Mouse (Mus musculus) liver, embryonic 15.5 days (tissue): ENCODE measurements around the gene Gm20696. TPM values are rescaled to one million over a fixed set of nuclear protein-coding genes. Genes with fewer than 3 reads are reported as not detected.

Experiments used
- ATAC-seq: fragments of 200-750 bp; cut with Nextera tagmentation; 2 replicates; pipeline ENCODE4 v1.8.0; 2017; ENCODE audit warnings: moderate number of reproducible peaks, mild to moderate bottlenecking, moderate library complexity; ENCODE audit not compliant: insufficient read depth
- H3K27ac ChIP-seq: fragments of 300-500 bp; sonication (generic); replicated peaks from 2 replicates; pipeline ENCODE4 v1.5.1; 2015; ENCODE audit warnings: mild to moderate bottlenecking, inconsistent platforms
- H3K27me3 ChIP-seq: fragments of 300-500 bp; sonication (generic); 2 replicates; pipeline ENCODE4 v1.6.1; 2015; ENCODE audit warnings: mild to moderate bottlenecking, inconsistent platforms
- H3K36me3 ChIP-seq: fragments of 300-500 bp; sonication (generic); replicated peaks from 2 replicates; pipeline ENCODE4 v1.6.1; 2015; ENCODE audit warnings: moderate library complexity, mild to moderate bottlenecking, inconsistent platforms
- H3K4me1 ChIP-seq: fragments of 300-500 bp; sonication (generic); replicated peaks from 2 replicates; pipeline ENCODE4 v1.6.1; 2015; ENCODE audit warnings: inconsistent platforms
- H3K4me2 ChIP-seq: fragments of 300-500 bp; sonication (generic); 2 replicates; pipeline ENCODE4 v1.6.1; 2015; ENCODE audit warnings: moderate library complexity, mild to moderate bottlenecking, inconsistent platforms
- H3K4me3 ChIP-seq: fragments of 300-500 bp; sonication (generic); replicated peaks from 2 replicates; pipeline ENCODE4 v1.5.1; 2015; ENCODE audit warnings: mild to moderate bottlenecking, inconsistent platforms
- H3K9ac ChIP-seq: fragments of 300-500 bp; sonication (generic); 2 replicates; pipeline ENCODE4 v1.6.1; 2015; ENCODE audit warnings: moderate library complexity, mild to moderate bottlenecking, inconsistent platforms
- H3K9me3 ChIP-seq: fragments of 300-500 bp; sonication (generic); replicated peaks from 2 replicates; pipeline ENCODE4 v1.6.1; 2016; ENCODE audit warnings: inconsistent platforms
- WGBS: fragments of 180-500 bp; shearing (Covaris S2); methylation state at CpG from one replicate; pipeline ENCODE4 v1.1.7; 2015; ENCODE audit warnings: mixed read lengths; ENCODE audit not compliant: insufficient replicate concordance; 5-methylcytosine and 5-hydroxymethylcytosine counted together
- polyA plus RNA-seq: library from polyadenylated mRNA; unstranded; fragments of >200 nt; fragmentation: Nextera tagmentation; extraction: Ambion mirVana; gene quantifications from 2 replicates; pipeline ENCODE4 v1.2.1, GENCODE M21; 2015

Gm20696 gene
- polyA plus RNA-seq, 1 experiment from 2014 or later = 0.75 TPM

- 60% methylated on average over 2 of the region's 2 CpGs for WGBS
- no peak for ATAC-seq
- H3K27me3 ChIP-seq = no peaks in the 10 kb centered on the region
Observed at GRCm38 (mm10) chr6:99353441-99353840, 313.2 kb downstream of the Gm20696 start.

GRCm38 (mm10) chr6:99350566-99350965, 316.0 kb downstream of the Gm20696 start:
- Histone ChIP-seq H3K4me1 (peaks cover 8% of the 10 kb centered on the region), H3K27me3 (no peaks in the 10 kb centered on the region), H3K36me3 (no peaks in the 10 kb centered on the region), H3K9me3 (no peaks in the 10 kb centered on the region), H3K27ac (no peak overlapping the region), H3K4me2 (0 out of 2 replicates have a peak overlapping the region, but pooled peaks have one; percentile 19), H3K9ac (no peak overlapping the region), H3K4me3 (no peak overlapping the region)
- WGBS = 41% methylated on average over 3 of the region's 3 CpGs
- ATAC-seq = peak; percentile 52; the same call in 1 of the 2 replicates

More at GRCm38 (mm10) chr6:99353441-99353840, 313.2 kb downstream of the Gm20696 start:
- no peak overlapping the region for H3K9ac ChIP-seq
- no peak overlapping the region for H3K27ac ChIP-seq
- no peak overlapping the region for H3K4me2 ChIP-seq
- no peaks in the 10 kb centered on the region for H3K36me3 ChIP-seq
- no peak overlapping the region for H3K4me3 ChIP-seq
- H3K4me1 ChIP-seq = peaks cover 8% of the 10 kb centered on the region
- no peaks in the 10 kb centered on the region for H3K9me3 ChIP-seq

- ATAC-seq = peak; percentile 76
- Histone ChIP-seq H3K4me1 (peaks cover 8% of the 10 kb centered on the region), H3K27ac (no peak overlapping the region), H3K9ac (no peak overlapping the region), H3K36me3 (no peaks in the 10 kb centered on the region), H3K4me2 (0 out of 2 replicates have a peak overlapping the region, but pooled peaks have one; percentile 19), H3K9me3 (no peaks in the 10 kb centered on the region), H3K4me3 (no peak overlapping the region), H3K27me3 (no peaks in the 10 kb centered on the region)
- WGBS = 33% methylated on average over 5 of the region's 5 CpGs
Observed at GRCm38 (mm10) chr6:99350156-99350555, 316.4 kb downstream of the Gm20696 start.

GRCm38 (mm10) chr6:99347836-99348235, 318.8 kb downstream of the Gm20696 start:
- no peak for ATAC-seq
- 77% methylated on average over 10 of the region's 10 CpGs for WGBS
- Histone ChIP-seq H3K27me3 (no peaks in the 10 kb centered on the region), H3K36me3 (no peaks in the 10 kb centered on the region), H3K4me2 (no peak overlapping the region), H3K4me1 (peaks cover 8% of the 10 kb centered on the region), H3K9me3 (no peaks in the 10 kb centered on the region), H3K4me3 (no peak overlapping the region), H3K9ac (no peak overlapping the region), H3K27ac (no peak overlapping the region)

GRCm38 (mm10) chr6:99344966-99345365, 321.6 kb downstream of the Gm20696 start:
- Histone ChIP-seq H3K9ac (no peak overlapping the region), H3K27ac (no peak overlapping the region), H3K36me3 (no peaks in the 10 kb centered on the region), H3K4me2 (no peak overlapping the region), H3K4me3 (no peak overlapping the region), H3K9me3 (no peaks in the 10 kb centered on the region), H3K4me1 (no peaks in the 10 kb centered on the region; the same call in 1 of the 2 replicates), H3K27me3 (no peaks in the 10 kb centered on the region)
- ATAC-seq = no peak
- 69% methylated on average over 7 of the region's 7 CpGs for WGBS

GRCm38 (mm10) chr6:99344357-99344756, 322.2 kb downstream of the Gm20696 start:
- Histone ChIP-seq H3K4me1 (peaks cover 2% of the 10 kb centered on the region; the same call in 1 of the 2 replicates), H3K4me3 (no peak overlapping the region), H3K4me2 (no peak overlapping the region), H3K9ac (no peak overlapping the region), H3K27me3 (no peaks in the 10 kb centered on the region), H3K9me3 (no peaks in the 10 kb centered on the region), H3K36me3 (no peaks in the 10 kb centered on the region), H3K27ac (no peak overlapping the region)
- no peak for ATAC-seq
- WGBS = 82% methylated on average over 3 of the region's 3 CpGs

GRCm38 (mm10) chr6:99343815-99344214, 322.8 kb downstream of the Gm20696 start:
- H3K4me1 ChIP-seq = peaks cover 6% of the 10 kb centered on the region; the same call in 1 of the 2 replicates
- no peak overlapping the region for H3K9ac ChIP-seq
- WGBS = 50% methylated on average over 3 of the region's 3 CpGs
- H3K4me3 ChIP-seq = no peak overlapping the region
- no peaks in the 10 kb centered on the region for H3K36me3 ChIP-seq
- no peaks in the 10 kb centered on the region for H3K27me3 ChIP-seq
- no peak for ATAC-seq
- H3K27ac ChIP-seq = no peak overlapping the region
- H3K4me2 ChIP-seq = no peak overlapping the region
- H3K9me3 ChIP-seq = no peaks in the 10 kb centered on the region

- Histone ChIP-seq H3K9ac (no peak overlapping the region), H3K27ac (no peak overlapping the region), H3K36me3 (no peaks in the 10 kb centered on the region), H3K9me3 (no peaks in the 10 kb centered on the region), H3K27me3 (no peaks in the 10 kb centered on the region), H3K4me3 (no peak overlapping the region), H3K4me2 (no peak overlapping the region), H3K4me1 (peaks cover 18% of the 10 kb centered on the region)
- WGBS = 75% methylated on average over 3 of the region's 3 CpGs
- no peak for ATAC-seq
Observed at GRCm38 (mm10) chr6:99342416-99342815, 324.2 kb downstream of the Gm20696 start.

- no peak overlapping the region for H3K4me3 ChIP-seq
- H3K27ac ChIP-seq = no peak overlapping the region
- H3K9ac ChIP-seq = no peak overlapping the region
- peaks cover 18% of the 10 kb centered on the region for H3K4me1 ChIP-seq
- 72% methylated on average over 4 of the region's 4 CpGs for WGBS
- H3K9me3 ChIP-seq = no peaks in the 10 kb centered on the region
- no peak overlapping the region for H3K4me2 ChIP-seq
- no peaks in the 10 kb centered on the region for H3K27me3 ChIP-seq
- no peak for ATAC-seq
- H3K36me3 ChIP-seq = no peaks in the 10 kb centered on the region
Observed at GRCm38 (mm10) chr6:99340902-99341301, 325.7 kb downstream of the Gm20696 start.

- Histone ChIP-seq H3K27ac (no peak overlapping the region), H3K9me3 (no peaks in the 10 kb centered on the region), H3K4me1 (peaks cover 18% of the 10 kb centered on the region), H3K36me3 (no peaks in the 10 kb centered on the region), H3K4me2 (no peak overlapping the region), H3K4me3 (no peak overlapping the region), H3K9ac (no peak overlapping the region), H3K27me3 (no peaks in the 10 kb centered on the region)
- no peak for ATAC-seq
- 72% methylated on average over 10 of the region's 10 CpGs for WGBS
Observed at GRCm38 (mm10) chr6:99339986-99340721, 326.4 kb downstream of the Gm20696 start.

GRCm38 (mm10) chr6:99339343-99339620, 327.3 kb downstream of the Gm20696 start:
- H3K4me1 ChIP-seq = peaks cover 18% of the 10 kb centered on the region
- H3K4me3 ChIP-seq = no peak overlapping the region
- H3K9me3 ChIP-seq = no peaks in the 10 kb centered on the region
- no peaks in the 10 kb centered on the region for H3K36me3 ChIP-seq
- H3K4me2 ChIP-seq = no peak overlapping the region
- no peak overlapping the region for H3K27ac ChIP-seq
- WGBS = 21% methylated on average over 5 of the region's 5 CpGs
- no peaks in the 10 kb centered on the region for H3K27me3 ChIP-seq
- ATAC-seq = no peak
- no peak overlapping the region for H3K9ac ChIP-seq
